Mouse (Mus musculus): ENCODE measurements at regions not wholly inside any gene's neighbourhood (a gene's known extent, or its start where the extent isn't known, plus 50 kb on each side); places are given as distances from the start of the nearest gene placed in this dataset.

DNA sequence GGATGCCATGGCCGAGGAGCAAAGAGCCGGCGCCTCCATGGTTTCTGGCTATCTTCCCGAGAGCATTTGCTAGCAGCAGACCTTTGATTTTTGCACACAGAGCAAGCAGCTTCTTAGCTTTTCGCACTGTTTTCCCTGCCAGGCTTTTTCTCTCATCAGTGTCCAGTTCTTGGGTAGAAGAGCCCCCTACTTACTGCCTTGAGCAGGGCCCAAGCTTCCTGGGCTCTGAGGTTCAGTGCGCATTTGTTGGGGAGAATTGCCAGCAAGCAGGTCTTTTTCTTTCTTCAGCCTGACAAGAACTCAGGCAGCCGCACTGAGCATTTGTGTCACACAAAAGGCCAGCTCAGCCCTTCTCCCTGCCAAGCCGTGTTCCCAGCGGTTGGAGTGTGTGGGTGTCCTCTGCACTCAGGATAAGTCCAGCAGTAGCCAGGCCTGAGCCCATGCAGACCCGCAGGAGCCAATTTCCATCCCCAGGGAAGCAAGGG lies 565.2 kb upstream of the Adam5 start:
- TF ChIP-seq CTCF (IDR thresholded peaks at IDR 0.05; ENCODE audit: low read depth): no peak
- TF ChIP-seq EP300 (IDR thresholded peaks at IDR 0.05; ENCODE audit: low read depth): no peak

Data from liver, postnatal 0 days (tissue).